Mouse (Mus musculus): ENCODE results near the gene Ran.

DNA sequence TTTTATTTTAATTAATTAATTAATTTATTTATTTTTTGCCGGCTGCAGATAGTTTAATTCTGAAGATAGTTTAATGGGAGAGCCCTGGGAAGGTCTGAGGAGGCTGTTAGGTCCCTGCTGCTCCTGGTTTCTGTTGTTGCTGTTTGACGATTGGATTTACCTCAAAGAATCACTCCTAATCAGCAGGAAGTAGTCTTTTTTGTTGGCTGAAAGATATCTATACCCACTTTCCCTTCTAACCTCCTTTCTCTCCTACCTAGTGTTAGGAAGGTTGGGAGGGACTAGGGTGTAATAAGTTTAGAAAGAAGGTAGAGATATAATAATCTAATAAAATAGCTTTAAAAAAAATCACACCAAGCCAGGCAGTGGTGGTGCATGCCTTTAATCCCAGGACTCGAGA is 4.8 kb upstream of the Ran start:
- TF ChIP-seq CTCF (IDR thresholded peaks at IDR 0.05; ENCODE audit: control insufficient read depth, insufficient read depth, insufficient read length), result no peak
- no peak for TF ChIP-seq MAX (IDR thresholded peaks at IDR 0.05)
- no peak for TF ChIP-seq USF1 (IDR thresholded peaks at IDR 0.05; ENCODE audit: low read depth)
- TF ChIP-seq MYOG (IDR thresholded peaks at IDR 0.05; ENCODE audit: control insufficient read depth, extremely low read depth, insufficient read length), result no peak
- TF ChIP-seq MYOD1 (IDR thresholded peaks at IDR 0.05; ENCODE audit: control insufficient read depth, insufficient read length, low read depth), result no peak

All from C2C12 (cell line).